Mouse (Mus musculus): ENCODE measurements around the gene Ccnyl1. TPM values are rescaled to one million over a fixed set of nuclear protein-coding genes. Genes with fewer than 3 reads are reported as not detected.

The Ccnyl1 gene
- polyA plus RNA-seq, 1 experiment from 2014 or later = 3.6 TPM

GRCm38 (mm10) chr1:64770169-64770568, 79.9 kb downstream of the Ccnyl1 start:
- Histone ChIP-seq H3K4me3 (ENCODE audit: low read depth, low read length) (no peak overlapping the region), H3K9me3 (replicated peaks; ENCODE audit: control insufficient read depth, low read length, poor library complexity, severe bottlenecking) (no peaks in the 10 kb centered on the region), H3K27me3 (ENCODE audit: control insufficient read depth, insufficient read depth, low read depth, low read length) (no peaks in the 10 kb centered on the region), H3K36me3 (ENCODE audit: control insufficient read depth, insufficient read depth, low read length) (no peaks in the 10 kb centered on the region), H3K27ac (ENCODE audit: low read length) (no peak overlapping the region), H3K9ac (ENCODE audit: low read depth, low read length) (no peak overlapping the region), H3K4me2 (ENCODE audit: low read length) (no peak overlapping the region), H3K4me1 (ENCODE audit: control insufficient read depth, insufficient read depth, low read length) (no peaks in the 10 kb centered on the region)
- 62% methylated on average over 6 of the region's 6 CpGs for WGBS
- no peak for ATAC-seq

- 81% methylated on average over 4 of the region's 4 CpGs for WGBS
Measured at GRCm38 (mm10) chr1:64773305-64773704, 83.0 kb downstream of the Ccnyl1 start.

More at GRCm38 (mm10) chr1:64773305-64773704, 83.0 kb downstream of the Ccnyl1 start:
- Histone ChIP-seq H3K9me3 (replicated peaks; ENCODE audit: control insufficient read depth, low read length, poor library complexity, severe bottlenecking) (no peaks in the 10 kb centered on the region), H3K4me2 (ENCODE audit: low read length) (no peak overlapping the region), H3K36me3 (ENCODE audit: control insufficient read depth, insufficient read depth, low read length) (no peaks in the 10 kb centered on the region), H3K4me1 (ENCODE audit: control insufficient read depth, insufficient read depth, low read length) (no peaks in the 10 kb centered on the region), H3K9ac (ENCODE audit: low read depth, low read length) (no peak overlapping the region), H3K27ac (ENCODE audit: low read length) (no peak overlapping the region), H3K4me3 (ENCODE audit: low read depth, low read length) (no peak overlapping the region), H3K27me3 (ENCODE audit: control insufficient read depth, insufficient read depth, low read depth, low read length) (no peaks in the 10 kb centered on the region)
- ATAC-seq = no peak

Other genes starting within 250 kb of the Ccnyl1 start
- gene Creb1, start 157.8 kb upstream of the Ccnyl1 start, polyA plus RNA-seq (2015; fragmentation: Nextera tagmentation; extraction: Ambion mirVana) = 35.0 and 41.7 TPM in 2 replicates
- 19.9 and 20.2 TPM in 2 replicates for gene Mettl21a, start 73.2 kb upstream of the Ccnyl1 start, polyA plus RNA-seq (2015; fragmentation: Nextera tagmentation; extraction: Ambion mirVana)
- gene Fzd5, start 47.3 kb downstream of the Ccnyl1 start, polyA plus RNA-seq (2015; fragmentation: Nextera tagmentation; extraction: Ambion mirVana) = 0.58 and 0.62 TPM in 2 replicates